8 mouse cellular contexts compared by ENCODE assay signal in the genomic region with DNA sequence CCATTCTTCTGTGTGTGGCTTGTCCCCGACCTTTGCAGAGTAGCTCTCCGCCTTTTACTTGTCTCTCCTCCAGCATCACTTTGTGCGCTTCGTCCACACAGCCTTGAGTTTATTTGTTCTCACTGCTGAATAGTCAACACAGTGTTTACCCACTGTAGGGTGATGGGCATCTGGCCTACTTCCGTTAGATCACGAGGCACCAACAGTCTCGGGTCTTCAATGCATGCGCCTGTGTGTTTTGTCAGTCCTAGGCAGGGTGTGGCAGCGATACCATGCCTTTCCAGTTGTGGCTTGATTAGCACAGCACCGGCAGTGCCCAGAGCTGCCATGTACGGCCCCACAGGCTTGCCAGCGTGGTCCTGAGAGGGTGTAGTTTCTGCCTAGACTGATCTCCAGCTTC. TPM values are rescaled to one million over a fixed set of nuclear protein-coding genes. Genes with fewer than 3 reads are reported as not detected.
DNase-seq lines count a peak whose midpoint lies in the region; ATAC-seq lines count a peak whose summit lies in the region.

No protein-coding gene starts in this region.

- 54% methylated on average over 12 of the region's 12 CpGs for WGBS in hindbrain, embryonic 15.5 days
- 75% methylated on average over 12 of the region's 12 CpGs for WGBS in hindbrain, embryonic 10.5 days

- no peaks in the 10 kb centered on the region for H3K9me3 ChIP-seq in hindbrain, embryonic 15.5 days
- H3K9me3 ChIP-seq in hindbrain, embryonic 10.5 days: peaks cover 5% of the 10 kb centered on the region; the same call in 1 of the 2 replicates

- no peaks in the 10 kb centered on the region for H3K36me3 ChIP-seq in hindbrain, embryonic 15.5 days
- H3K36me3 ChIP-seq in hindbrain, embryonic 10.5 days: peaks cover 42% of the 10 kb centered on the region

- H3K9ac ChIP-seq in hindbrain, embryonic 15.5 days: no peak overlapping the region

- H3K27ac ChIP-seq in hindbrain, embryonic 15.5 days (replicated peaks): peak overlapping the region; percentile 21; the same call in 1 of the 2 replicates
- H3K27ac ChIP-seq in hindbrain, embryonic 10.5 days: no peak overlapping the region

- H3K4me3 ChIP-seq in hindbrain, embryonic 15.5 days: no peak overlapping the region
- H3K4me3 ChIP-seq in hindbrain, embryonic 10.5 days: no peak overlapping the region

- intact Hi-C loops in left cerebral cortex, postnatal 36 days (cut with DNase I): no loop called here

- no peak for ATAC-seq in hindbrain, embryonic 15.5 days (ENCODE audit: low FRiP score, low read depth)
- 0 out of 2 replicates have a peak, but pooled peaks have one; percentile 45 for ATAC-seq in erythroblast, adult 5-6 weeks (replicated peaks; ENCODE audit: low FRiP score, poor library complexity, severe bottlenecking)

- no peaks in the 10 kb centered on the region for H3K27me3 ChIP-seq in hindbrain, embryonic 15.5 days
- H3K27me3 ChIP-seq in hindbrain, embryonic 10.5 days (ENCODE audit: insufficient read depth, poor library complexity, severe bottlenecking): no peaks in the 10 kb centered on the region

- peaks cover 66% of the 10 kb centered on the region for H3K4me1 ChIP-seq in hindbrain, embryonic 15.5 days (replicated peaks)
- peaks cover 77% of the 10 kb centered on the region for H3K4me1 ChIP-seq in hindbrain, embryonic 10.5 days (replicated peaks)

- H3K4me2 ChIP-seq in hindbrain, embryonic 15.5 days: no peak overlapping the region

- DNase-seq in hindbrain, embryonic 10.5 days (ENCODE audit: low spot score): no peak
- DNase-seq in ES-CJ7 (ENCODE audit: low read depth, low spot score): peak; percentile 74
- DNase-seq in lung, postnatal 10 days: peak; percentile 48
- DNase-seq in right cerebral cortex, postnatal 14 days: no peak
- DNase-seq in B cell, adult 2 months: no peak
- DNase-seq in left cerebral cortex, postnatal 36 days (ENCODE audit: low spot score in 2 of 2): no peak

RNA-seq across cellular contexts. Expression of a gene that starts 13.6 kb away (rescaled TPM):
- 79.7 and 81.1 TPM in 2 replicates for polyA plus RNA-seq in hindbrain, embryonic 15.5 days (2015; fragmentation: Nextera tagmentation; extraction: Ambion mirVana)
- polyA plus RNA-seq in hindbrain, embryonic 10.5 days (2016; fragmentation: Nextera tagmentation; extraction: Ambion mirVana): 55.6 and 68.9 TPM in 2 replicates
- 12.3 and 13.0 TPM in 2 replicates for total RNA-seq in erythroblast, adult 5-6 weeks (2015; ENCODE audit: low replicate concordance)
- total RNA-seq in erythroblast, adult 5-6 weeks (2017; ENCODE audit: low replicate concordance): 10.8 and 13.7 TPM in 2 replicates
- 100 to 1,000 TPM; 257 to 259 TPM for total RNA-seq in left cerebral cortex, postnatal 36 days (2021)

Comparison
In these comparisons a context has a peak if more than half of its experiments do, and no peak if none do; other contexts are left out.
1. DNase-seq: peak in ES-CJ7 (single experiment) and lung, postnatal 10 days (single experiment); none in hindbrain, embryonic 10.5 days (single experiment), right cerebral cortex, postnatal 14 days (single experiment), B cell, adult 2 months (0 of 2) and left cerebral cortex, postnatal 36 days (0 of 2).
2. RNA of a gene that starts 13.6 kb away (total RNA-seq): 257 to 259 TPM in left cerebral cortex, postnatal 36 days; 10.8 to 13.7 TPM in erythroblast, adult 5-6 weeks; every median in the first group is over 10 times any median in the second.